Mouse (Mus musculus) spleen, adult 2 months (tissue): ENCODE data around the gene Lin37.

Experiments
- CTCF ChIP-seq: fragments of 200-500 bp; IDR thresholded peaks from 2 replicates; pipeline ENCODE4 v1.5.1; 2011; ENCODE audit warnings: mild to moderate bottlenecking, inconsistent platforms; ENCODE audit not compliant: insufficient read depth, insufficient read length, insufficient replicate concordance; ENCODE audit errors: extremely low read depth
- POLR2A ChIP-seq: fragments of 200-500 bp; IDR thresholded peaks from 2 replicates; pipeline ENCODE4 v1.6.1; 2011; ENCODE audit warnings: low read depth, low read length, inconsistent platforms

DNA sequence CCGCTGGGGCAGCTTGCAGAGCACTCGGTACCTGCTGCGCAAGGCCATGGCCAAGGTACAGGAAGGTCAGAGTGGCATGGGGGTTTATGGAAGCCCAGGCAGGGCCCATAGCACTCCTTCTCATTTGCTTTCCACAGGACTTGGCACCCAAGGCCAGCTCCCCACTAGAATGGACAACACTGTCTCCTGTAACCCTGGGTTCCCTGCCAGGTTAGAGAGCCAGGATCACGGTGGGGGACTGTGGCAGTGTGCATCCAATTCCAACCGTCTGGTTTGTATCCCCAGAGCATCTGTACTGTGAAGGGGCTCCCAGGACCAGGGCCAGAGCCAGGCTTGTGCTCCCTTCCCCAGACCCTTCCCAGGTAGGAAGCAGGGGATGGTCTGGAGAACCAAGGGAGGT is 38.8 kb downstream of the Lin37 start:
- TF ChIP-seq CTCF (no peak), POLR2A (no peak)
